Mouse (Mus musculus) embryonic stem cell, embryonic (primary cell): ENCODE data around the gene Sae1.

Source experiments
- CTCF ChIA-PET, 4 experiments: fragments of 300-600 bp in 2 of 4; fragments of 350-600 bp in 2 of 4; sonication (Branson Sonifier 250); formaldehyde crosslinking; loops; one replicate each; lab custom pipeline; 2022; ENCODE audit warnings: inconsistent platforms in 2 of 4; lab: Charles Lee
- POLR2A ChIA-PET, 4 experiments: fragments of 300-600 bp in 2 of 4; fragments of 350-600 bp in 2 of 4; sonication (Branson Sonifier 250); formaldehyde crosslinking; loops; one replicate each; lab custom pipeline; 2022; ENCODE audit warnings: antibody characterized with exemption in 4 of 4, inconsistent platforms in 1 of 4; lab: Charles Lee

Gene Sae1

DNA sequence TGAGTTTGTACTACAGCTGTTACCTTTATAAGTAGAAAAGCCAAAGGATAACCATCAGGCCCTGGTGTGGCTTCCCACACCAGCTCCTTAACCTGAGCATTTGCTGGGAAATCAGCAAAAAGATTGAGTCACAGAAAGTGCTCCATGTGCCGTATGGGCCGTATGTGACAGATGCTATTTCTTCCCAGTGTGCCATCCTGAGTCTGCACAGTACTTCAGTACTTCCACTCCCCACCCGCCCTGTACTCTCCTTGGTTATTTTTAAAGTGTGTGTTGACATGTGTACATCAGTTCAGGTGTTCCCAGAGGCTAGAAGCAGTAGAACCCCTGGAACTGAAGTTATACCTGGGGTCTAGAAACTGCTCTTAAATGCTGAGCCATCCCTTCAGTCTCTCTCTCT, 19.4 kb upstream of the Sae1 start:
- ChIA-PET CTCF (interaction anchor here (0.5 to 1.7 kb wide), 7 partner anchors 9 to 96 kb away, joined by 3 to 6 read pairs (median 3); no protein-coding TSS in a partner anchor), POLR2A (interaction anchor here in 3 of 4 experiments (0.6 to 14.8 kb wide), 21 partner anchors 6 to 378 kb away, joined by 3 to 303 read pairs (median 6); partner anchors contain the start of genes Sae1 (in 2 of the 3), Inafm1 (in 1 of the 3) and Tmem160 (in 1 of the 3))

DNA sequence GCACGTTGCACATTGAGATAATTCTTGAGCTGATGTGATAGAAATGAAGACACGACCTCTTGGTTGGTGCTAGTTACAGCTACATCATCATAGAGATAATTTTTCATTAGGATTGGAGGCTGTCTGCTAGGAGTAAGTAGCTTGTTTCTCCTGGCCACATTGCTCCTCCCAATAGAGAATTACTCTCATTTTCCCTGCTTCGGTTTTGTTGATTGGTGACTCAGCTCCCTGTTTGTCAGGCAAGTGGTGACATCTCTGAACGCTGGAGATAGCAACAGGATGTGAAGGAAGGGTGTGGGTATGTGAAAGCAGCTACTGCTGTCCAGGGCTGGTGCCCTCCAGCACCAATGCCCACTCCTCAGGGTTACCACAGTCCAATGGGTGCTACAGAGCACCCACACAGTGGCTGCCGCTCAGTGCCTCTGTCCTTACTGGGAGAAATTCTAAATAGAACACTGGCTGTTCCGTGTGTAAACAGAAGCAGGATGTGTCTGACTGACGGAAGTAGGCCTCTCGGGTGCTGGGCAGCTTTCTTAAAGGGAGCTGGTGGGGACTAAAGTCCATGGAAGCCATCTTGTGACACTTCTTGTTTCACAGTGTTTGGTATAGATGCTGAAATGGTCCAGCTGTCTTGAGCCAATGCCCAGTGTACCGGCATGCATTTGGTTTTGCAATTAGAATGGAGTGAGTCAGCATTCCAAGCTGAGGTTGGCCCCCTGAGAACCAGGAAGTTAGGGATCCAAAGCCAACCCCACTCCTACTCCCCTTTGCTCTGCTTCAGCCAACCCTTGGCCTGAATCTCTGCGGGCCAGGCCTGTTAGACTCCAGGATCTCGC, 18.1 kb upstream of the Sae1 start:
- POLR2A ChIA-PET: interaction anchor here (0.6 to 14.8 kb wide), 48 partner anchors 7 to 623 kb away, joined by 3 to 303 read pairs (median 4); partner anchors contain the start of genes Sae1 (in 2 of the 4), Tmem160 (in 2 of the 4), Ccdc9 (in 1 of the 4) and Napa (in 1 of the 4)
- CTCF ChIA-PET: interaction anchor here in 3 of 4 experiments (0.5 to 1.9 kb wide), 14 partner anchors 10 to 330 kb away, joined by 3 to 8 read pairs (median 5); no protein-coding TSS in a partner anchor

DNA sequence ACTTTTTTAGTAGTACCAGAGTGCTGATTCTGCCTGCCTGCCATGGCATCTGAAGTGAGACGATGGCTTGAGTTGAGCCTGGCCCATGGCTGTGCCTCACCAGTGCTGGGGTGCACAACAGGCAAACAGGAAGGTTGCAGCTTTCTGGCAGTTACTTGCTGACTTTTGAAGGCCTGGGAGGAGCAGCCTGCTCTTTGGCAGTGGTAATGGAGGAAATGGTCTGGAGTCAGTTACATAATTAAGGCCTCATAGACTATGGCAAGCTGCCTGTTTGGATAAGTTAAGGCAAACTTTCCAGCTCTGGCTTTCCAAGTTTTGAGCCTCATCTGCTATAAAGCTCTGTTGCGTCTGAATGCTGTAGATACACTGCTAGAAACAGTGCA, 17.5 kb upstream of the Sae1 start:
- POLR2A ChIA-PET: interaction anchor here in 3 of 4 experiments (0.5 to 14.8 kb wide), 41 partner anchors 8 to 510 kb away, joined by 3 to 303 read pairs (median 4); partner anchors contain the start of genes Napa (in 2 of the 3), Sae1 (in 2 of the 3), Tmem160 (in 2 of the 3) and Ccdc9 (in 1 of the 3)
- CTCF ChIA-PET: interaction anchor here in 3 of 4 experiments (0.5 to 1.9 kb wide), 8 partner anchors 9 to 331 kb away, joined by 3 to 8 read pairs (median 6); no protein-coding TSS in a partner anchor

DNA sequence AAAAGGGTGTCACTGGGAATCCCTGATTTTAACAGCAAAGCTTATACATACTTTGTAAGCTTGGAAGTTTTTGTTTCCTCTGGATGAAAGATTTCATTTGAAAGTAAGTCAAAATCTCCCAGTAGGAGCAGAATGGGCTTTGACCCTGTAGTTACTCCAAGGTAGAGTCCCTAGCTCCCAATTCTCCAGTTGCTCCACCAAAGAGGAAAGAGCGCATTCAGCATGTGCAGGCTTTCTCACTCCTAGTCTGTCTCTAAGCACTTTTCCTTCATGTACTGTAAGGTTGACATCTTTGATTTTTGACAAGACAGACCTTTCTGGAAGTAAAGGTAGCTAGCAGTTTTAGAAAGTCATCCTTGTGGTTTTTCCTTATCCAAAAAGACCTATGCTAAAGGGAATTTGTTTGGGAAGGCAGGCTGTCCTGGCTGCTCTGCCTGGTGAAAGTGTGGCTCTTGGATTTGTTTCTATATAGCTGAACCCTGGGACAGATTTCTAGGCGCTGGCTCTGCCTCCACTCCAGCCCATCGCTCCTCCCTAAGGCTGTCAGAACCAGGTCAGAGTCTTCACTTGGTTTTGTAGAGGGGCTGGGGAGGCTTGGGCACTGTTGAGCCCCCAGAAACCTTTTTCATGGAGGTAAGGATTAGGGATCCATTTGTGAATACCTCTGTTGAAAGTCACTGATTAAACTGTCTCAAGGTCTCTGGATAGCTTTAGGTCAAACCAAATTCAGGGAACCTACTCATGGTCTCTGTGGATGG, 16.9 kb upstream of the Sae1 start:
- ChIA-PET POLR2A (interaction anchor here in 3 of 4 experiments (0.5 to 14.8 kb wide), 36 partner anchors 8 to 306 kb away, joined by 3 to 303 read pairs (median 4); partner anchors contain the start of genes Sae1 (in 2 of the 3), Tmem160 (in 2 of the 3), Ccdc9 (in 1 of the 3) and Inafm1 (in 1 of the 3)), CTCF (interaction anchor here in 2 of 4 experiments (0.9 to 1.9 kb wide), 8 partner anchors 8 to 212 kb away, joined by 3 to 6 read pairs (median 5); no protein-coding TSS in a partner anchor)

DNA sequence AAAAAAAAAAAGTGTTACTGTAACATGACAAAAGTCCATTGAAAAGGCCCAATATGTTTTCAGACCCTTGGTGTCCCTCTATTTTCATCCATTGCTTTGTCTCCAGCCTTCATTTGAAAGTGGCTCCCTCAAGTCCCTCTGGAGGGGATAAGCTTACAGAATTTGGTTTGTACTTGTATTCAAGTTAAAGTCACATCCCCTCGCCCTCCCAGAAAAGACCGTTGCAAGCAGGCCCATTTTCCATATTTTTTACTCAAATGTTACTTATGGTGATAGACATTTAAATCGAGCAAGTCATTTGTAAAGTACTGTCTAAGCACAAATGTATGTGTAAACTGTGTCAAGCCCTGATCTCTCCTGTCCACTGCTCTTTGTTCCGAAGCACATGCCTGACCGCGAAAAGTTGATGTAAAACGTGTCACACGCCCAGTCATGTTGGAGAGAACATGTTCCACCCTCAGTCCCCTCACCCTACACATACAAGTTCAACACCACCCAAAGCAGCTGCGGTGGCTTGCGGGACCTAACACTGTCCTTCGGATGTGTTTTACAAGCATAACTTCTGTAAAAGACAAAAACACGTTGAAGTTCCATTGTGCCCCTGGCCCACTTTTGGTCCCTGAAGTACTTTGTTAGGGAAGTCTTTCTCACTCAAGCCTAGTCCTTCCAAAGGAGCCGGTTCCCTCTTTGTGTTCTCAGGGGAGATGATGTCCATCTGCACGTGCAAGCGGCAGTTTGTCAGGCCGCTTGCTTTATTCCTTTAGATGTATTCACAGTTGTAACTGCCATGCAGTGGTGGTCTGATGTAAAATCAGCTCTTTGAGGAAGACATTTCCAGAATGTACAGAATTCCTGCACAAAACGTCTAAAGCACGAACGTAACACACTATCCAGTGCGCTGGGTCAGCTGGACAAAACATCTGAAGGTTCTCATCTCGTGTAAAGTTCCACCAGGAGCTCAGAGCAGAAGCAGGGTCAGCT, 15.7 kb upstream of the Sae1 start:
- CTCF ChIA-PET: interaction anchor here in 3 of 4 experiments (0.7 to 1.3 kb wide), 4 partner anchors 11 to 60 kb away, joined by 3 read pairs; no protein-coding TSS in a partner anchor
- POLR2A ChIA-PET: interaction anchor here in 3 of 4 experiments (0.8 to 14.8 kb wide), 27 partner anchors 10 to 210 kb away, joined by 3 to 303 read pairs (median 5); partner anchors contain the start of genes Sae1 (in 3 of the 3), Ccdc9 (in 1 of the 3) and Tmem160 (in 1 of the 3)

DNA sequence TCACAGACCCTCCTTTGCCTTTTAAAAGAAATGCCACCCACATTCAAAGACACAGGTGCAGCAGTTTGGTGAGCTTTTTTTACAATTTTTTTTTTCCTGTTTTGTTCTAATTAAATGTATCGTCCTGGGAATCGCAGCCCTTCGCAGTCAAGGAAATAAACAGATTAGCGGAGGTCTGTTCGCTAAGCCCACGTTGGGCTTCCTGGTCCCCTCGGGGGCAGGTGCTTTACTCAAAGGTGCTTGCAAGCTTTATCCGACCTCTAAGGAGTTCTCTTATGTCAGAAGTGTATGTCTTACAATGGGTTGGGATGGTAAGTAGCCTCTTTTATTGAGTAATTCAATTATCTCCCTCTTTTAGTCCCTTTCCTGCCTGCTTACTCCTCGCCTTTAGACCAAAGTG, 14.8 kb upstream of the Sae1 start:
- ChIA-PET POLR2A (interaction anchor here in 3 of 4 experiments (0.6 to 14.8 kb wide), 16 partner anchors 10 to 128 kb away, joined by 3 to 303 read pairs (median 12); partner anchors contain the start of gene Sae1 (in 3 of the 3)), CTCF (interaction anchor here in 1 of 4 experiments (1.0 kb wide), 1 partner anchor 61 kb away, joined by 3 read pairs; no protein-coding TSS in a partner anchor)

DNA sequence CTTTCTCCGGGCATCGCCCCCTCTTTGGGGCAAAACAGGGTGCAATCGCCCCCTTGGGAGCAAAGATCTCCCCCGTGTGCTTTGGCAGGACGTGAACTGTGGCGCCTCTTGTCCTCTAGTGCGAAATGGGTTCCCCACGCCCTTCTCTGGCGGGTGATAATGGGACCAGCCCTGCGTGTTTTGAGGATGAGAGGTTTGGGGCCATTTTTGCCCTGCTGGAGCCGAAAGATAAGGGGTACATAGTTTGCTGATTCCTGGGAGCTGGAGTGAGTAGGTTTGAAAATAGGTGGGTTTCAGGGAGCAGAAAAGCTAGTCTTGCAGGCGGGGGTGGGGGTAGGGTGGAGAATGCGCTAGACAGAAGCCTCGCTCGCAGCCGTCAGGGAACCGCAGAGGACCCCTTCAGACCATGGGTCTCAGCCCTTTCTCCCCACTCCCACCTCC, 14.4 kb upstream of the Sae1 start:
- CTCF ChIA-PET: interaction anchor here in 2 of 4 experiments (0.6 to 1.0 kb wide), 2 partner anchors 62 to 213 kb away, joined by 3 to 6 read pairs; no protein-coding TSS in a partner anchor
- POLR2A ChIA-PET: interaction anchor here in 3 of 4 experiments (0.6 to 14.8 kb wide), 23 partner anchors 11 to 453 kb away, joined by 3 to 303 read pairs (median 6); partner anchors contain the start of genes Sae1 (in 3 of the 3) and Napa (in 1 of the 3)

DNA sequence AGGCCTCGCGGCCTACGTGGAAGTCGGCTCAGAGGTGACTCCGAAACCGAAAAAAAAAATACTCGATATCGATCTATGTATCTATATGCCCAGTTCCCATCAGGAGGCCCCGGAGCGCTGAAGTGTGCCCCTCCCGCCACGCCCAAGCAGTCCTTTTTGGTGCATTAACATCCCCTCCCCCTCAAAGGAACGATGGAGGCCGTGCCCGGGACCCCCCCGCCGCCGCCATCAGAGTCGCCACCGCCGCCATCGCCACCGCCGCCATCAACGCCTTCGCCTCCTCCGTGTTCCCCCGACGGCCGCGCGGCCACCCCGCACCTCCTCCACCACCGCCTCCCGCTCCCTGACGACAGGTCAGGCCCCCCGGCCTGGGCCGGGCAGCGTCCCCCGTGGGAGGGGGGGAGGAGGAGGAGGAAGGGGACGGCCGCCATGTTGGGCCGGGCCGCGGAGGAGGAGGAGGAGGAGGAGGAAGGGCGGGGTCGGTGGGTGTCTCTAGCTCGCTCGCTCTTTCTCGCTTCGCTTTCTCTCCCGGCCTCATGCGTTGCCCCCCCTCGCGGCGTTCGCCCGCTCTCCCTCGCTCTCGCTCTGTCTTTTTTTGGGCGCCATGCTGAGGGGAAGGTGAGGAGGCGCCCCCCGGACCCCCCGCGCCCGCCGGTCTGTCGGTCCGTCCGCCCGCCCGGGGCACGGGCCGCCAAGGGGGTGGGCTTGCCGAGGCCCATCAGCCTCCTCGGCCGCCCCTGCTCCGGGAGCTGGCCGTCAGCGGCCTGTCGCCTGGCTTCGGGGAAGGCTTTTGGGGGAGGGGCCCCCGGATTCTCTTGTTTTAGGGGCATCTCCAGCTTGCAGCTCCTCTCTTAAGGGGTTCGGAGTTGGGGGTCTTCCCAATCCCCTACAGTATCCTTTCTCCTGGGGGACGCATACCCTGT, 13.3 kb upstream of the Sae1 start, which contains the start of gene Zc3h4:
Gene Zc3h4, plus strand, starts transcription at position 222 of the 923 bp plus-strand sequence.
- CTCF ChIA-PET: interaction anchor here in 3 of 4 experiments (0.5 to 1.2 kb wide), 5 partner anchors 75 to 433 kb away, joined by 3 to 6 read pairs (median 4); partner anchors contain the start of gene Ehd2 (in 1 of the 3)
- POLR2A ChIA-PET: interaction anchor here (0.6 to 14.8 kb wide), 49 partner anchors 8 to 452 kb away, joined by 3 to 303 read pairs (median 5); partner anchors contain the start of genes Sae1 (in 2 of the 4), Inafm1 (in 1 of the 4) and Napa (in 1 of the 4)

DNA sequence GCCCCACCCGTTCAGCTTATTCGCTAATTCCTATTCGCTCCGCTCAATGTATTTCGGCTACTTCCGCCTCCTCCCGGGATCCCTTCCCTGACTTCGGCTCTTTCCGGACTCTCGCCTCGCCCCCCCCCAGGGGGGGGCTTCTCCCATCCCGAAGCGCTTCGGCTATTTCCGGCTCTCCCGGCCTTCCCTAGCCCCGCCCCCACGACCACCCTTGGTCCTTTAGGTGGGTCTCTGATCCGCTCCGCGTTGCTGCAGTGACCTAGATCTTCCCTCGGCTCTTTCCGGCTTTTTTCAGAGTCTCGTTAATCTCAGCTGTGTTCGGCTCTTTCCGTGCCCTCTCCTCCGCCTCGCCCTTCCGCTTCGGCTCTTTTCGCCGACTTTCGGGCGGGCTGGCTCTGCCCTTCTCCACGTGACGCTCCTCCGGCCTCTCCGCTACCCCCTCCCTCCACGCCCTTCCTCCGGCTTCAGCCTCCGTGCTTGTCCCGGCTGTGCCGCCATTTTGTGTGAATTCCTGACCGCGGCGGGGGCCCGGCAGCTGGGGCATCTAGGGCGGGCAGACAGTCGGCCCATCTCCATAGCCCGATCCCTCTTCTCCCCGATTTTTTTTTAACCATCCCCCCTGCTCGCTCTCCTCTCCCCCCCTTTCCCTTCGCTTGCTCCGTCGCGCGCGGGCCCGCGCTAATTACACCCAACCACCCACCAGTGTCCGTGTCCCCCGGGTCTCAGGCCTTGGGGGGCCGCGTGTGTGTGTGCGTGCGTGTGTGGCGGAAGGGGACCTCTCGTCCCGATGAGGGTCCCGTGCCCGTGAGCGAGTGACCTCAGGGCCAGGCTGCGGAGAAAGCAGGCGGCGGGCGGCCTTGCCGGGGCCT, 12.4 kb upstream of the Sae1 start:
- ChIA-PET POLR2A (interaction anchor here (0.5 to 14.8 kb wide), 65 partner anchors 7 to 450 kb away, joined by 3 to 303 read pairs (median 4); partner anchors contain the start of genes Napa (in 2 of the 4), Sae1 (in 2 of the 4), Arhgap35 (in 1 of the 4) and Ccdc9 (in 1 of the 4)), CTCF (interaction anchor here in 2 of 4 experiments (0.5 to 3.1 kb wide), 10 partner anchors 9 to 342 kb away, joined by 3 to 9 read pairs (median 4); no protein-coding TSS in a partner anchor)

DNA sequence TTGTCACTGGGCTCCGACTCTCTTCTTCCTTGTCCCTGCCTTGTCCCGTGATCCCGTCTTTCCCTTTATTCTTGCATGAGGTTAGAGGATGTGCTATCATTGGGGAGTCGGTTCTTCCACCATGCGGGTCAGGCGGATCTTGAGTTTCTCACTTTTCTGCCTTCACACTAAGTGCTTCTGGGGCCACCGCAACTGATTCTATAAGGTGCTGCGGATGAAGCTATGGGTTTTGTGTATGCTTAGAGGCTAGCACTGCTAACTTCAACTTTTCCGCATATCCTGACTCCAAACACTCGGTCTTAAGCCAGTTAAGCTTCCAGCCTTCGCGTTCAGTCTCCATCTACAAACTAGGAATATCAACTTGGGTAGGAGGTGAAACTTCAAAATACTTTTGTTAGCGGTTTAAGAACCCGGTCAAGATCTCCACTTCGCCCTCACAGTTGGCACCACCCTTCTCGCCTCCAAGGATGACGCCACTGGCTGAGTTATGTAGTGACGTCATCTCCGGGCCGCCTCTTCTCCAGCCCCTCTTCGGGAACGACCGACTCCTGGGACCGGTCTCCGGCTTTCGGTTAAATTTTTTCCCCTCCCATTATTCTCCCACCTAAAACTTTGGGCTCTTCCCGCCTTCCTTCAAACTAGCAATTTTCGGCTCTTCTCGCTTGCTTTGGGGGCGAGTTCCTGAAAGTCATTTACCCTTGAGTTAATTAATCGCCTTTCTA, 11.7 kb upstream of the Sae1 start:
- ChIA-PET POLR2A (interaction anchor here (0.5 to 14.8 kb wide), 54 partner anchors 8 to 449 kb away, joined by 3 to 303 read pairs (median 4); partner anchors contain the start of genes Napa (in 2 of the 4), Sae1 (in 2 of the 4), Arhgap35 (in 1 of the 4) and Ccdc9 (in 1 of the 4)), CTCF (interaction anchor here in 3 of 4 experiments (0.5 to 3.1 kb wide), 10 partner anchors 8 to 343 kb away, joined by 3 to 10 read pairs (median 4); no protein-coding TSS in a partner anchor)

DNA sequence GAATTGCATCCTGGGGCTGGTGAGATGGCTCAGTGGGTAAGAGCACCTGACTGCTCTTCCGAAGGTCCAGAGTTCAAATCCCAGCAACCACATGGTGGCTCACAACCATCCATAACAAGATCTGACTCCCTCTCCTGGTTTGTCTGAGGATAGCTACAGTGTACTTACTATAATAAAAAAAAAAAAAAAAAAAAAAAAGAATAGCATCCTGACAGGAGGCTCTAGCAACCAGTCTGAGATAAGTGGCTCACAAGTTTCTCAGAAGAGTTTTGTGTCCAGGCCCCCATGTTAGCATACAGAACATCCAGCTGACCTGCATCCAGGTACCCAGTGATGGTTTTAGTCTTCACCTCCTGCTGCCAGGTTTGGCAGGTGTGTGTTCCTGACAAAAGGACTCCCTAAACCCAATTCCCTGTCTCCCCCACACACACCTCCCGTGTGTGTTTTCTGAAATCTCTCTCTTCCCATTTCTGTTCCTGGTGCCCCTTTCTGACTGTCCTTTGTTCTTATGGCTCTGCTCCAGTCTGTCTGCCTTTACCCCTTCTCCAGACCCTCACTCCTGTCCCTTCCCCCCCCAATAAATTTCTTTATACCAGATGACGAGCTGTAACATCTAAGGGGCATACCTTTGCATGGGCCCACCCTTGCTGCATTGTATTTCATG, 10.9 kb upstream of the Sae1 start:
- CTCF ChIA-PET: interaction anchor here in 3 of 4 experiments (0.5 to 3.1 kb wide), 9 partner anchors 11 to 346 kb away, joined by 3 to 10 read pairs (median 4); partner anchors contain the start of gene Sae1 (in 1 of the 3)

DNA sequence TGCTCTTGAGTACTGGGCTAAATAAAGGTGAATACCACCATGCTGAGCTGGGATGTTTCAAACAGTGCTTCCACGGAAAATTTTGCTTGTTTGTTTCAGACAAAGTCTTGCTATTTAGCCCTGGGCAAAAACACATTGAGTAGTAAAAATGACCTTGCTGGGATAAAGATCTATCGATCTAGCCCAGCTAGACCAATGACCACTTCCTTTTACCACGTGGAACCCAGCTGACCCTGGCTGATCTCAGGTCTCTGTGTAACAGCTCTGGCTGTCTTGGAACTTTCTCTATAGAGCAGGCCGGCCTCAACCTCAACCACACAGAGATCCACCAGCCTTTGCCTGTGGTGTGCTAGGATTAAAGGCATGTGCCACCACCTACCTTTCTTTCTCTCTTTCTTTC, 9.9 kb upstream of the Sae1 start:
- ChIA-PET CTCF (interaction anchor here in 2 of 4 experiments (1.1 to 3.1 kb wide), 4 partner anchors 23 to 66 kb away, joined by 3 to 9 read pairs (median 4); no protein-coding TSS in a partner anchor), POLR2A (interaction anchor here in 3 of 4 experiments (0.9 to 14.8 kb wide), 9 partner anchors 4 to 92 kb away, joined by 3 to 303 read pairs (median 22); partner anchors contain the start of genes Sae1 (in 3 of the 3) and Zc3h4 (in 1 of the 3))

More for the DNA sequence above, 10.9 kb upstream of the Sae1 start:
- POLR2A ChIA-PET: interaction anchor here in 3 of 4 experiments (0.6 to 14.8 kb wide), 28 partner anchors 7 to 463 kb away, joined by 3 to 303 read pairs (median 7); partner anchors contain the start of genes Sae1 (in 2 of the 3), Arhgap35 (in 1 of the 3), Bbc3 (in 1 of the 3) and Napa (in 1 of the 3)
